ENCODE assay signal across 8 mouse cellular contexts in the genomic region with DNA sequence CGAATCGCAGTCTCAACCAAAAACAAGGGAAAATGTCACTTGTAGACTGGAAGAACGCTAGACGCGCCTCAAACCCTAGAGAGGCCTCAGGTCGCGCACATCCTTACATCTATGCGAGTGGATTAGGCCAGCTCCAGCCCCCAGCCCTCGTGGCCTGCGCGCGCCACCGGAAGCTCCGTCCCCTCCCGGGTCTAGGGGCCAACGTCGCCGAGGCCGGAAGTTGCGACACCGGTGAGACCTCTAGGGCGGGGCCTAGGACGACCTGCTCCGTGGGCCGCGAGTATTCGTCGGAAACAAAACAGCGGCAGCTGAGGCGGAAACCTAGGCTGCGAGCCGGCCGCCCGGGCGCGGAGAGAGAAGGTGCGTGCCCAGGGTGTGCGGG. TPM values are rescaled to one million over a fixed set of nuclear protein-coding genes. Genes with fewer than 3 reads are reported as not detected.
DNase-seq lines count a peak whose midpoint lies in the region; ATAC-seq and TF ChIP-seq lines count a peak whose summit lies in the region.

TSS of gene Psen1 (plus strand) at position 219 of the 382 bp plus-strand sequence.

- ATAC-seq in activated CD4-positive, CD25-positive, alpha-beta regulatory T cell, adult 4 months: peak; percentile 89
- ATAC-seq in megakaryocyte progenitor cell, adult 5-6 weeks (replicated peaks; ENCODE audit: poor library complexity): peak; percentile 92

- TF ChIP-seq POLR2A in cortical plate, adult 2 months (IDR thresholded peaks at IDR 0.05; ENCODE audit: extremely low read depth, insufficient read depth, low read length): peak; percentile 84

- peak within 1 kb of the TSS; percentile 70 for H3K4me3 ChIP-seq in cortical plate, adult 2 months (ENCODE audit: insufficient read depth, low read length)

- H3K4me1 ChIP-seq in cortical plate, adult 2 months (ENCODE audit: control insufficient read depth, insufficient read depth, low read length): peaks cover 6% of the 10 kb centered on the region

- TF ChIP-seq CTCF in cortical plate, adult 2 months (IDR thresholded peaks at IDR 0.05; ENCODE audit: extremely low read depth, insufficient read depth, low read length): no peak

- H3K27ac ChIP-seq in cortical plate, adult 2 months (ENCODE audit: insufficient read depth, low read length): peak within 1 kb of the TSS; percentile 38

- peak; percentile 95 for DNase-seq in gastrocnemius, postnatal 10 days
- peak; percentile 97 for DNase-seq in induced T-regulatory cell, adult 2 months (ENCODE audit: low read depth)
- peak; percentile 81 to 95 for DNase-seq in left cerebral cortex, adult 9 months (ENCODE audit: low spot score in 2 of 2)
- DNase-seq in right cerebral cortex, postnatal 14 days: peak; percentile 93
- peak; percentile 91 to 95 for DNase-seq in urinary bladder, postnatal 36 days (ENCODE audit: low spot score in 2 of 2)

RNA-seq across cellular contexts. Expression of gene Psen1, which starts in this region (rescaled TPM):
- 100 to 1,000 TPM in 1 of 2 experiments, 10 to 100 TPM in 1; 95.7 to 120 TPM for polyA plus RNA-seq in activated CD4-positive, CD25-positive, alpha-beta regulatory T cell, adult 4 months (2017; shearing (Covaris generic))
- polyA plus RNA-seq in cortical plate, adult 2 months (2012; rRNA removed): 33.8 and 37.7 TPM in 2 replicates
- 10 to 100 TPM; 28.0 to 34.1 TPM for total RNA-seq in gastrocnemius, postnatal 10 days (2021)
- 71.4 and 71.5 TPM in 2 replicates for total RNA-seq in megakaryocyte progenitor cell, adult 5-6 weeks (2015)
- total RNA-seq in megakaryocyte progenitor cell, adult 5-6 weeks (2017): 60.8 and 75.1 TPM in 2 replicates

Comparison
In these comparisons a context has a peak if more than half of its experiments do, and no peak if none do; other contexts are left out.
1. Peak in every context shown above with its lines: DNase-seq, ATAC-seq, H3K4me3 ChIP-seq and H3K27ac ChIP-seq.